Mouse (Mus musculus) embryonic facial prominence, embryonic 13.5 days (tissue): ENCODE results near the gene Tmem88b. TPM values are rescaled to one million over a fixed set of nuclear protein-coding genes. Genes with fewer than 3 reads are reported as not detected.

ENCODE experiments used
- ATAC-seq: fragments of 200-750 bp; cut with Nextera tagmentation; 2 replicates; pipeline ENCODE4 v1.8.0; 2017; ENCODE audit warnings: low read depth; ENCODE audit not compliant: insufficient number of reproducible peaks, insufficient read depth, low FRiP score, low TSS enrichment
- H3K27ac ChIP-seq: fragments of 300-500 bp; sonication (generic); 2 replicates; pipeline ENCODE4 v1.5.1; 2015; ENCODE audit warnings: moderate library complexity, mild to moderate bottlenecking, inconsistent platforms
- H3K27me3 ChIP-seq: fragments of 300-500 bp; sonication (generic); 2 replicates; pipeline ENCODE4 v1.6.1; 2015; ENCODE audit warnings: mild to moderate bottlenecking, inconsistent platforms
- H3K36me3 ChIP-seq: fragments of 300-500 bp; sonication (generic); 2 replicates; pipeline ENCODE4 v1.6.1; 2015; ENCODE audit warnings: mild to moderate bottlenecking, inconsistent platforms
- H3K4me1 ChIP-seq: fragments of 300-500 bp; sonication (generic); 2 replicates; pipeline ENCODE4 v1.6.1; 2015; ENCODE audit warnings: inconsistent platforms
- H3K4me2 ChIP-seq: fragments of 300-500 bp; sonication (generic); 2 replicates; pipeline ENCODE4 v1.6.1; 2015; ENCODE audit warnings: moderate library complexity, mild to moderate bottlenecking, inconsistent platforms
- H3K4me3 ChIP-seq: fragments of 300-500 bp; sonication (generic); 2 replicates; pipeline ENCODE4 v1.5.1; 2015; ENCODE audit warnings: mild to moderate bottlenecking, inconsistent platforms
- H3K9ac ChIP-seq: fragments of 300-500 bp; sonication (generic); 2 replicates; pipeline ENCODE4 v1.6.1; 2015; ENCODE audit warnings: mild to moderate bottlenecking, inconsistent platforms
- H3K9me3 ChIP-seq: fragments of 300-500 bp; sonication (generic); 2 replicates; pipeline ENCODE4 v1.6.1; 2016; ENCODE audit warnings: inconsistent platforms
- WGBS: fragments of 180-500 bp; shearing (Covaris S2); methylation state at CpG from one replicate; pipeline ENCODE4 v1.1.7; 2015; ENCODE audit warnings: mixed read lengths; 5-methylcytosine and 5-hydroxymethylcytosine counted together
- microRNA-seq: library from miRNA; unstranded; fragments of <30 nt; microRNA quantifications from one replicate; pipeline ENCODE4, GENCODE M21; 2016
- polyA plus RNA-seq: library from polyadenylated mRNA; unstranded; fragments of >200 nt; fragmentation: Nextera tagmentation; extraction: Ambion mirVana; gene quantifications from 2 replicates; pipeline ENCODE4 v1.2.1, GENCODE M21; 2015

Gene Tmem88b
- polyA plus RNA-seq, 1 experiment from 2014 or later = 0.67 TPM

DNA sequence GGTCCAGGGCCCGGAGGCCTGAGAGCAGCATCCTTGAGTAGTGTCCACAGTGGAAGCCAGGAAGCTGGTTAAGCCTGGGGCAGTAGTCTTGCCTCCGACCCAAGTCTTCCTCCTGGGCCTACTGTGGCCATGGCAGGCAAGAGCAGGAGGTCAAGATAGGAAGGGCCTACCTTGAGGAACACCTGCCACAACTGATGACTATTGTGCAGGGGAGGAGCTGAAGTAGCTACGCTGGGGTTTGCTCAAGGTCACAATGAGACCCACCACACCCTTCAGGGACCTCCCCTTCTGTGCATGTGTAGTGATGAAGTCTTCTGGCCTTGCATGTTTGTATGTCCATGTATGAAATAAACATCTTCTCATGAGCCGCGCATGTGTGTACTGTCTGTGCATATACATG, 49.9 kb downstream of the Tmem88b start:
- Histone ChIP-seq H3K4me1 (peaks cover 38% of the 10 kb centered on the region), H3K36me3 (peaks cover 45% of the 10 kb centered on the region), H3K27me3 (no peaks in the 10 kb centered on the region), H3K27ac (0 out of 2 replicates have a peak overlapping the region, but pooled peaks have one; percentile 87), H3K4me2 (peak overlapping the region; percentile 92), H3K4me3 (peak overlapping the region; percentile 81), H3K9ac (peak overlapping the region; percentile 90), H3K9me3 (no peaks in the 10 kb centered on the region)
- WGBS = 76% methylated on average over 5 of the region's 5 CpGs
- ATAC-seq = no peak

GRCm38 (mm10) chr4:155734951-155735702, 50.5 kb downstream of the Tmem88b start:
- Histone ChIP-seq H3K4me2 (peak overlapping the region; percentile 92), H3K9ac (peak overlapping the region; percentile 90), H3K27ac (peak overlapping the region; percentile 87), H3K36me3 (peaks cover 41% of the 10 kb centered on the region), H3K4me3 (peak overlapping the region; percentile 81), H3K4me1 (peaks cover 38% of the 10 kb centered on the region), H3K27me3 (no peaks in the 10 kb centered on the region), H3K9me3 (no peaks in the 10 kb centered on the region)
- peak; percentile 34 for ATAC-seq
- under 1% methylated on average over 56 of the region's 79 CpGs for WGBS

GRCm38 (mm10) chr4:155734350-155734941, 51.2 kb downstream of the Tmem88b start, which contains the start of gene Tmem240:
Gene Tmem240 (plus strand): TSS chr4:155734800.
- ATAC-seq = peak; percentile 85
- no peaks in the 10 kb centered on the region for H3K27me3 ChIP-seq
- under 1% methylated on average over 33 of the region's 35 CpGs for WGBS

GRCm38 (mm10) chr4:155733267-155733666, 52.4 kb downstream of the Tmem88b start:
- H3K9me3 ChIP-seq = no peaks in the 10 kb centered on the region
- H3K4me2 ChIP-seq = peak overlapping the region; percentile 92; the same call in 1 of the 2 replicates
- H3K27me3 ChIP-seq = no peaks in the 10 kb centered on the region
- no peak overlapping the region for H3K27ac ChIP-seq
- H3K4me1 ChIP-seq = peaks cover 37% of the 10 kb centered on the region
- ATAC-seq = no peak
- peak overlapping the region; percentile 90 for H3K9ac ChIP-seq
- WGBS = 87% methylated on average over 10 of the region's 10 CpGs
- peaks cover 31% of the 10 kb centered on the region for H3K36me3 ChIP-seq
- H3K4me3 ChIP-seq = no peak overlapping the region

More at GRCm38 (mm10) chr4:155734350-155734941, 51.2 kb downstream of the Tmem88b start, which contains the start of gene Tmem240:
- peak within 1 kb of the TSS; percentile 81 for H3K4me3 ChIP-seq
- H3K9ac ChIP-seq = peak within 1 kb of the TSS; percentile 90
- H3K9me3 ChIP-seq = no peaks in the 10 kb centered on the region
- peaks cover 34% of the 10 kb centered on the region for H3K36me3 ChIP-seq
- H3K4me2 ChIP-seq = peak within 1 kb of the TSS; percentile 92
- H3K4me1 ChIP-seq = peaks cover 38% of the 10 kb centered on the region
- H3K27ac ChIP-seq = peak within 1 kb of the TSS; percentile 87

Small RNA genes within 50 kb of the gene (microRNA-seq; reads per million reads assigned to microRNA genes)
- not detected for gene Gm27743

Other genes starting within 250 kb of the Tmem88b start
- 86.8 and 92.8 TPM in 2 replicates for gene Nadk, start 223.5 kb downstream of the Tmem88b start, polyA plus RNA-seq
- 10.5 and 11.1 TPM in 2 replicates for gene Slc35e2, start 184.5 kb downstream of the Tmem88b start, polyA plus RNA-seq
- gene Cdk11b, start 161.0 kb downstream of the Tmem88b start, polyA plus RNA-seq = 73.9 and 76.4 TPM in 2 replicates
- gene Gm10563, start 140.5 kb downstream of the Tmem88b start, polyA plus RNA-seq = not detected in 2 replicates
- gene Mmp23, start 132.5 kb downstream of the Tmem88b start, polyA plus RNA-seq = 24.8 and 26.1 TPM in 2 replicates
- gene Mib2, start 116.7 kb downstream of the Tmem88b start, polyA plus RNA-seq = 36.1 and 36.7 TPM in 2 replicates
- gene Fndc10, start 91.5 kb downstream of the Tmem88b start, polyA plus RNA-seq = 6.5 and 8.7 TPM in 2 replicates
- gene Ssu72, start 81.1 kb downstream of the Tmem88b start, polyA plus RNA-seq = 136 and 142 TPM in 2 replicates
- gene Tmem240, start 51.1 kb downstream of the Tmem88b start, polyA plus RNA-seq = 1.2 and 1.4 TPM in 2 replicates
- gene Atad3a, start 24.8 kb downstream of the Tmem88b start, polyA plus RNA-seq = 93.8 and 94.9 TPM in 2 replicates
- gene Vwa1, start 11.2 kb downstream of the Tmem88b start, polyA plus RNA-seq = 8.6 and 9.6 TPM in 2 replicates
- gene Ankrd65, start 4.6 kb upstream of the Tmem88b start, polyA plus RNA-seq = 0.24 TPM in 1 of 2 replicates, not detected in the other
- 195 and 229 TPM in 2 replicates for gene Mrpl20, start 17.0 kb upstream of the Tmem88b start, polyA plus RNA-seq
- 217 and 248 TPM in 2 replicates for gene Ccnl2, start 26.6 kb upstream of the Tmem88b start, polyA plus RNA-seq
- 131 and 150 TPM in 2 replicates for gene Aurkaip1, start 45.4 kb upstream of the Tmem88b start, polyA plus RNA-seq
- 69.6 and 71.8 TPM in 2 replicates for gene Mxra8, start 53.8 kb upstream of the Tmem88b start, polyA plus RNA-seq
- 4.0 and 5.4 TPM in 2 replicates for gene Dvl1, start 61.5 kb upstream of the Tmem88b start, polyA plus RNA-seq
- 0.55 and 0.62 TPM in 2 replicates for gene Tas1r3, start 77.5 kb upstream of the Tmem88b start, polyA plus RNA-seq
- gene Cptp, start 83.6 kb upstream of the Tmem88b start, polyA plus RNA-seq = 15.6 and 16.4 TPM in 2 replicates
- 70.9 and 81.0 TPM in 2 replicates for gene Ints11, start 83.7 kb upstream of the Tmem88b start, polyA plus RNA-seq
- 48.4 and 54.7 TPM in 2 replicates for gene Pusl1, start 105.9 kb upstream of the Tmem88b start, polyA plus RNA-seq
- 21.1 and 21.6 TPM in 2 replicates for gene Acap3, start 105.9 kb upstream of the Tmem88b start, polyA plus RNA-seq
- 113 and 120 TPM in 2 replicates for gene Ube2j2, start 158.0 kb upstream of the Tmem88b start, polyA plus RNA-seq
- 39.5 and 43.6 TPM in 2 replicates for gene C1qtnf12, start 176.4 kb upstream of the Tmem88b start, polyA plus RNA-seq
- gene B3galt6, start 206.8 kb upstream of the Tmem88b start, polyA plus RNA-seq = 16.2 and 18.4 TPM in 2 replicates
- 154 and 156 TPM in 2 replicates for gene Sdf4, start 207.0 kb upstream of the Tmem88b start, polyA plus RNA-seq
- 1.3 TPM in 1 of 2 replicates, not detected in the other for gene Tnfrsf4, start 228.0 kb upstream of the Tmem88b start, polyA plus RNA-seq
- gene Tnfrsf18, start 240.3 kb upstream of the Tmem88b start, polyA plus RNA-seq = 3.0 and 4.1 TPM in 2 replicates